Mouse (Mus musculus): ENCODE results near the gene B3galnt2. TPM values are rescaled to one million over a fixed set of nuclear protein-coding genes. Genes with fewer than 3 reads are reported as not detected.

The B3galnt2 gene
- total RNA-seq, 2 experiments from 2014 or later = 11.1 to 12.7 TPM

- intact Hi-C loops (cut with DNase I) = no loop called here
- DNase-seq (ENCODE audit: low spot score in 2 of 2) = peak in 1 of 2 experiments; percentile 9
These were observed 85.9 kb downstream of the B3galnt2 start for GRCm38 (mm10) chr13:14040186-14040585.

- DNase-seq (ENCODE audit: low spot score in 2 of 2) = no peak
- intact Hi-C loops (cut with DNase I) = no loop called here
These were observed 89.6 kb downstream of the B3galnt2 start for GRCm38 (mm10) chr13:14043851-14044250.

GRCm38 (mm10) chr13:14044521-14044920 lies 90.3 kb downstream of the B3galnt2 start:
- intact Hi-C loops (cut with DNase I) = no loop called here
- no peak for DNase-seq (ENCODE audit: low spot score in 2 of 2)

Other genes starting within 250 kb of the B3galnt2 start
- gene Gng4, start 170.4 kb upstream of the B3galnt2 start, total RNA-seq (2021) = 10 to 100 TPM; 85.6 to 97.9 TPM
- 10 to 100 TPM; 60.1 to 66.9 TPM for gene Tbce, start 85.2 kb downstream of the B3galnt2 start, total RNA-seq (2021)
- 10 to 100 TPM; 38.7 to 43.4 TPM for gene Arid4b, start 108.8 kb downstream of the B3galnt2 start, total RNA-seq (2021)
- gene Ggps1, start 109.0 kb downstream of the B3galnt2 start, total RNA-seq (2021) = 10 to 100 TPM; 48.3 to 54.1 TPM